Mouse (Mus musculus) left cerebral cortex, adult 8-10 months (tissue): Measurements from ENCODE around the gene Ppp4r3b. TPM values are rescaled to one million over a fixed set of nuclear protein-coding genes. Genes with fewer than 3 reads are reported as not detected.

Experiments
- DNase-seq, 2 experiments: peaks; one replicate each; pipeline ENCODE4 v3.0.0; 2022; ENCODE audit warnings: low spot score in 2 of 2
- total RNA-seq, 4 experiments: library from RNA; stranded (reverse); gene quantifications; 2 replicates each; pipeline ENCODE4 v1.2.4; 2022

The Ppp4r3b gene
- 10 to 100 TPM; 49.1 to 62.8 (median 53.2) TPM for total RNA-seq

DNA sequence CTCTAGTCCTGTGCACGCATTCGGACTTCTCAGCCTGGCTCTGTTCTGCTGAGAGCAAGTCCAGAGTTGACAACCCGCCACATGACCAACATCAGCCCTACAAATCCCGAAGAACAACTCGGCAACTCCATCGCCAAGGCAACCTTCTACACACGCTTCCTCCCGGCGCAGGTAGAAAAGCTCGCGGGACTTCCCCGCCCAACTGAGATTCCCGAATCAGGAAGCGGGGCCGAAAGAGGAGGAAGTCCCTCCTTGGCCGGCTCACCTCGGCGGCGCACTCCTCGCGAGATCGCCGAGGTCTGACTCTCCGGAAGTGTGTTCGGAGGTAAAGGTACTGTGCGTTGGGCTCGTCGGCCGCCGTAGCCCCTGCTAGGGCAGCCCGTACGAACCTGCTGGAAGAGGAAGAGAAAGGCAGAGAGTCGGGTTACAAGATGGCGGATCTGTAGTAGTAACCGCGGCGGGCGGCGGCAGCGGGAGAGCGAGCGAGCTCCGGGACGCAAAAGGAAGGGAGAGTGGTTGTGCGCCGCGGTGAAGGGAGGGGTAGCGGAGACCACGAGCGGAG lies at the start of gene Ppp4r3b:
Ppp4r3b (plus strand) TSS at position 328 of the 562 bp plus-strand sequence.
- DNase-seq = peak; percentile 96 to 99

DNA sequence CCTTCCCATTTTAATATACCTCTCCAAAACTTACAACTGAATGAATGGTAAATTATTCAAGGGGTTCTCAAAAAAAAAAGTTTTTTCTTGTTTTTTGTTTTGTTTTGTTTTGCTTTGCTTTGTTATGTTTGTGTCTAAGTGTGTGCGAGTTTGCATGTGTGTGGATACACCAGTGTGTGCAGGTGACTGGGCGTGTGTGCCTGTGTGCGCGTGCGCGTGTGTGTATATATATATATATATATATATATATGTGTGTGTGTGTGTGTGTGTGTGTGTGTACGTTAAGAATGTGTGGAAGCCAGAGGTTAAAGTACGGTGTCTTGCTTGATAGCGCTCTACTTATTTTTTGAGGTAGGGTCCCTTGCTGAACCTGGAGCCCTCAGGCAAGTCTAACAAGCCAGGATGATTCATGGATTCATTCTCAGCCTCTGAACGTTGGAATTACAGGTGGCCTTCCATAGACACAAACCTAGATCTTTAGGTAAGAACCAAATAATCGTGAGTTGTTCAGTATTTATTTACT lies 42.8 kb upstream of the Ppp4r3b start:
- DNase-seq = no peak

DNA sequence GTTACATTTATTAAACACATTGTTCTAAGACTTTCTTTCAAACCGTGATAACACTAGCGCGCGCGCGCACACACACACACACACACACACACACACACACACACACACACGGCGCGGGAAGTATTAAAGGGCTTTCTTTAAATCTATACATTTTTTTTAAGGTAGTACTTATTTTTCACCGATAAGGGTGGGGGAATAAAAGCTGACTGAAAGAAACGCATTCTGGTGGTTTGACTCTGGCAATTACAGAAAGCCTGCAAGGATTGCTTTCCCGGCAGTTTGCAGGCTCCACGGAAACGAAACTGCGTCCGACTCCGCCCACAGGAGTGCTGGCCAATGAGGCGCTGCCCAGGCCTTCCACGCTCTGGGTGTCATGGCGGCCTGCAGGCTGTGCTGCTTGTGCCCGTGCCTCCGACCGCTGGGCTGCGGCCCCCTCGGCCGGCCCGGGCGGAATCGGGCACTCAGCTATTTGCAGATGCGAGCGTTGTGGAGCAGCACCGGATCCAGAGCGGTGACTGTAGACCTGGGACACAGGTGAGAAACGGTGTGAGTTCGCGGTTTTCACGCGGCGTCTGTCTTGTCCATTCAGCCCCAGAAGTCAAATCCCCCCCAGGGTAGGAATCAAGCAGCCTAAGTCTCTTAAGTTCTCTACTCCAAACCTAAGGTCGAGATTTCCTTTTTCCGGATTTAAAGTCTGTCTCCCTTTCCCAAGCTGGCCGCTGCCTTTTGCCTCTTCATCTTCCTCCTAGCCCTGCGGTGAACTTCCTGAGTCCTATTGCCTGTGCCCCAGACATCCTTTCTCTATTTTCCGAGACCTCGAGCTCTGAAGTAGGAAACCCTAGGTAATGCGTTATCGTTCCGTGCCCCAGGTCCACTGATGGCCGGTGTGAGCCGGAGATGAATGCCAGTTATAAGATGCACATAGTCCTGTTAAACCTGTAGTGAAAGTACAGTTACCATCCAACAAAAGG lies 42.0 kb upstream of the Ppp4r3b start, which contains the start of gene Pnpt1:
Pnpt1 (plus strand) TSS at position 360 of the 971 bp plus-strand sequence.
- peak; percentile 75 to 88 for DNase-seq

- DNase-seq = no peak
Observed at GRCm38 (mm10) chr11:29140671-29141070, 32.0 kb upstream of the Ppp4r3b start.

- no peak for DNase-seq
Observed at GRCm38 (mm10) chr11:29148901-29149300, 23.8 kb upstream of the Ppp4r3b start.

DNA sequence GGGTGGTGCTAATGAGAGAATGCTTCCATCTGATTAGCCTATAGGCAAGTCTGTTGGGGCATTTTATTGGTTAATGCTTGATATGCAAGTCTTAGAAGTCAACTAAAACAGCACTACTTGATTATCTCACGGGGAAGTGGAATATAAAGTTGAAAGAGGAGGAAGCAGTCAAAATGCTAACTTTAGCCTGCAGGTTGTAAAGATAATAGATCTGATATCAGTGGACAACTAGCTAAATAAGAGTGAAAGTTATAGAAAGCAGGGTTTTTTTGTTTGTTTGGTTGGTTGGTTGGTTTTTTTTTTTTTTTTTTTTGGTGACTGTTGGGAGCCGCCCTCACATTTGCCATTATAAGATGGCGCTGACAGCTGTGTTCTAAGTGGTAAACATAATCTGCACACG lies 9.1 kb upstream of the Ppp4r3b start:
- no peak for DNase-seq

DNA sequence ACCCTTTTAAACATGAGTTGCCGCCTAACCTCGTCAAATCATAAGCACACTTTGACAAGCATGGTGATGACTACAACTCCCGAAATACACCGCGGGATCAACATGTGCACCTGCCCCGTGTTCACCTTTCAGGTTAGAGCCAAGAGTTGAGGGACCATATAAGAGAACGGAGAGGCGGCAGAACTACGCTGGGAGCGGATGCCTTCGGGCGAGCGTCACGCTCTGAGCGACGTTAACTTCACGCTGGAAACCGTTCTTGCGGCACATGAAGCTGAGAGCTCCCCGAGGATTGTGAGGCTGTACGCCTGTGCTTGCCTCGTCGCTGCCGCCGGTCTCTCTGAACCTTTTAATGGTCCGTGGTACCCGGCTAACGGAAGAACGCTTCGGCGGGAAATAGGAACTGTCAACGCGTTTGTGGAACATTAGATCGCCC lies 715 bp upstream of the Ppp4r3b start:
- DNase-seq = peak; percentile 50 to 59

DNA sequence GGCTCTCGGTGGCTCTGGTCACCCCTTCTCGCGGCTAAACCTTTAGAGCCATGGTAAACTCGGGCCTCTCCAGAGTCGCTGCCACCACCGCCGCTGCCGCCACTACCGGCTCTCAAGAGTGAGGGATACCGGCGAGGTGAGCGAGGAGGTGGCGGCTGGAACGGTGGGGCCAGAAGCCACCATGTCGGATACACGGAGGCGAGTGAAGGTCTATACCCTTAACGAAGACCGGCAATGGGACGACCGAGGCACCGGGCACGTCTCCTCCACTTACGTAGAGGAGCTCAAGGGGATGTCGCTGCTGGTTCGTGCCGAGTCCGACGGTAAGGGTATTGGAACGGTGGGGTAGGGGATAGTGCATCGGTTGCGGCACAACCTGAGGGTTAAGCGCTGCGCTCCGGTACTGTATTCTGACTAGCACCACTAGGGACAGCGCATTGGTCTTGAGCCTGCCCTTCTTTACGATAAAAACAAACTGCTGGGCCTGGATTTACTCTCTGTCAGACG lies 488 bp downstream of the Ppp4r3b start:
- DNase-seq = peak; percentile 39 to 51

DNA sequence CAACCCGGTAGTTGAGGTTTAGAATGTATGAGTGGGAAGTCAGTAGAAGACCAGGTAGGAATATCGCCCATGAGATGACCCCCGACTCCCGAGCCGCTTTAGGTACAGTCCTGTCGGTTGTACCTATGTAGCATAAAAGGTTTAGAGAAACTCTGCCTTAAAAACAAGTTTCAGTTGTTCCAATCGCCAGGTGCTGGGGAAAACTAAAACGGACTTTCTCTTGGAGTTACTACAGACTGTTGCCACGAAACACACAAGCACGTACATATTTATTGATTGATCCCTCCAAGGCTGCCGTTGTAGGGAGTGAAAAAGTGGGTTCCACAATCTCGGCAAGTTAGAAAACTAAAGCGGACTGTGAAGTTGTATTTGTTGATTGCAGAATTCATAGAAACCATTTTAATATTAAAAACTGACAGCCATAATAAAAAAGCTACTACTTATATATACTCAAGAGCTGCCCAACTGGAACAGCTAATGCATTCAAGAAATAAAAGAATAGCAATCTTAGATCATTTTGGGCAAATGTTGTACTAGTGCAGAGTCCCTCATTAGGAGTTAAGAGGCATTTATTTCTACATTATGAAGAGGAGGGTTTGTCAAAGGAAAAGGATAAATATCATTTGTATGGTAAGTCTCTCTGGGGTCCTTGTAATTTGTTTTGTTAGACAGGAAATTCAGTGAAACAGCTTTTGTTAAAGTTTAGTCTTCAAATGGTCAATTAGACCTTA lies 1.2 kb downstream of the Ppp4r3b start:
- DNase-seq = no peak

DNA sequence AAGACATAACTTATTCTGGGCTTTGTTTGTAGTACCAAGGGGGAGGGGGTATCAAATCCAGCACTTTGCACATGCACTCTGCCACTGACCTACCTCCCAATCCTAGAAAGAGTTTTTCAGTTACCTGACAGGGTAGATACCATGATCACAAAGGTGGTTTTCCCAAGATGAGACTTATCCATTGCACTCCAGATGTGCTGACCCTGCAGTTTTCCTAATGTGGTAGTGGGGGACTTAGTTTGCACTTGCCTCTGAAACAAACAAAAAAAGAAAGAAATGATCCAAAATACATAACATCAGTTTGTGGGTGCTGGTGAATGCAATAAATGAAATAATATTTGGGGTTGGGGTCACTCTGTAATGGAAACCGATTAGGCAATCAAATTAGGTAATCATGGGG lies 6.6 kb downstream of the Ppp4r3b start:
- DNase-seq = no peak

- peak in 1 of 2 experiments; percentile 18 for DNase-seq
Observed at GRCm38 (mm10) chr11:29180657-29181056, 8.0 kb downstream of the Ppp4r3b start.

DNA sequence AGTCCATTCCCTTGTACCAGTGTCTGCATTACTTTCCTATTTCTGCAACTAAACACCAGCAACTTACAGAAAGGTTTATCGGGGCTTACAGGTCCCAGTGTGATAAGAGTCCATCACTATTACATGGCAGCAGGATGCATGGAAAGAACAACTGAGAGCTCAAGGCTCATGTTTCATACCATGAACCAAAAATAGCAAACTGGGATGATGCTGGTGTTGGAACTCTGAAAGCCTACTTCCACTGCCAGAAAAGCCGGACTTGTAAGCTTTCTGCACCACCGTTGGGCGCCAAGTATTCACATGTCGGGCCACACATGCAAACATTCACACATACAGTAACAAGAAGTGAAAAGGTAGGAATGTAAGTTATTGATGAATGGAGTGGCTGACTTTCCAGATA lies 9.1 kb downstream of the Ppp4r3b start:
- no peak for DNase-seq

- no peak for DNase-seq
Observed at GRCm38 (mm10) chr11:29188981-29189380, 16.3 kb downstream of the Ppp4r3b start.

DNA sequence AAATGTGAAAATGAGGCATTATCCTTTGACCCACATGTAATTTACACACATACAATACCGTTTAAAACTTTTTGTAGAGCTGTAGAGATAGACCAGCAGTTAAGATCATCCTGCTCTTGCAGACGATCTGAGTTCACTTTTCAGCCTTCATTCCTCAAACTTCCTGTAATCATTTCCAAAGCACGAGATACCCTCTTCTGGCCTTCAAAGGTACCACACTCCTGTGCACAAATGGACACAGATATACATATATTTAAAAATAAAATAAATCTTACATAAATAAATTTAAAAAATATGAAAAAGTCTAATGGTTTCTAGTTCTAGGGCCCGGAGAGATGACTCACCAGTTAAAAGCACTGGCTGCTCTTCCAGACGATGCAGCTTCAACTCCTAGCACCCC lies 31.0 kb downstream of the Ppp4r3b start:
- DNase-seq = no peak

GRCm38 (mm10) chr11:29209774-29210173 lies 37.1 kb downstream of the Ppp4r3b start:
- DNase-seq = no peak

DNA sequence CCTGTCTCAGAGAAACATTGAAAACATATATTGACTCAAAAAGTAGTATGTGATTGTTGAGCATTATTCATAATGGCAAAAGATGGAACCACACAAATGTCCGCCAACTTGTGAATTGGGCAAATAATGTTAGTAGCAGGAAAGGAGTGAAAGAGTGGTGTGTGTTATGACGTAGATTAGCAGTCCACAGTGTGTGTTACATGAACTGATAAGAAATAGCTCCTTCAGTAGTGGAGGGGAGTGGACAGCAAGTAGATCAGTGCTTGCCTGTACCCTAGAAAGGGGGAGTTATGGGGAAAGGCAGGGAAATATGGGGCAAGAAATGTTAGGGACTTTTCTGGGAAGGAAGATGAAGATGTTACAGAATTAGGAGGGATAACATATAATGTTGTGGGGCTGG lies 43.5 kb downstream of the Ppp4r3b start:
- DNase-seq = no peak

- no peak for DNase-seq
Observed at GRCm38 (mm10) chr11:29219055-29219454, 46.4 kb downstream of the Ppp4r3b start.

DNA sequence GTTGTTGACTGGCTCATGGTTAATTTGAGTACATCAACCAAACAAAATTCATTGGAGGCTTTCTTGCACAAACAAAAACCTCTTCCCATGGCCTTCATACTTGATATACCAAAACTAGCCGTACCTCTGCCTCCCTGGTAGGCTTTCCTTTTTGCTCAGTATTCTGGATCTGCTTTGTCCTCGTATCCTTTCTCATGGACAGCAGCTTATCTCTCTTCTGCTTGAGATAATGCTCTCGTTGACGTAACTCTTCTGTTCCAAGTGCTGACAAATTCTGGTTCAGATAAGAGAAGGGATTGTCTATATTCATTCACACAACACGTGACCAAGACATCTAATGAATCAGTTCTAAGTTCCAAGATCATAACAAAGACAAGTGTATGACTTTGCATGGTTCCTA lies 49.6 kb downstream of the Ppp4r3b start:
- DNase-seq = no peak

GRCm38 (mm10) chr11:29224754-29225153 lies 52.1 kb downstream of the Ppp4r3b start:
- no peak for DNase-seq

DNA sequence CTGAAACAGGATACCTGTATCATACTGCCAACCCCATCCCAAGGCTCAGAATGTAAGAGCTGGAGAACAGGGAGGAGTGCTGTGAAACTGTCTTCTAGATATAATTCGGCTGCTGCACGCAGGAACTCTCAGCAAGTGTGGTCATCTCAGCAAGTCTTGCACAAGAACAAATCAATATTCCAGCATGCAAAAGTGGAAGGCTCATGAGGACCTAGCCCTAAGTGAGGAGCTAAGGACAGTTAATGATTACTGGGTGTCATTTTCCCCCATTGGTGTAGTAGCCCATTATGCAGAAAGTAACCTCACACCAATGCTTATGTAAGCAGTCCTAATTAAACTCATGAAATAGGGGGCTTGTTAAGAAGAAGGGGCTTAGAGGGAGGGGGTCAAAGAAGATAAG lies 56.3 kb downstream of the Ppp4r3b start:
- no peak for DNase-seq

DNA sequence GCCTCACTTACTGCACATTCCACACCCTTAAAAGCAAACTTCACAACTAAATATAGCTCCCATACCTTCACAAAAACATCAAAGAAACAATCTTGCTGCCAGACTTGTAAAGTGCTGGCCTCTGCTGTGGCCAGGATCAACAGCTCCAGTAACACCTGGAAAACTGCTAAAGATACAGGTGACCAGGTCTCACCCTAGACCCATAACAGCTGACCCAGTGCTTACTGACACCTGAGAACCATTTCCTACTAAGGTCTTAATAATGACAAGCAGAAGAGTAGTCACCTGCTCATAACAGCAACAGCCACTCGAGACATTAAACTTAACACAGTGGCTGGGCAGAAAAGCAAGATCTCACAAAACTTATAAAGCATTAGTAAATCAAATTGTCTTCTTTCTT lies 60.9 kb downstream of the Ppp4r3b start:
- DNase-seq = no peak
